Mouse (Mus musculus) inflammation-experienced regulatory T-cells, adult 6 months (primary cell): ENCODE measurements at regions not wholly inside any gene's neighbourhood (a gene's known extent, or its start where the extent isn't known, plus 50 kb on each side); places are given as distances from the start of the nearest gene placed in this dataset.

Experiments
- ATAC-seq: one replicate; pipeline ENCODE4 v1.8.0; 2017

GRCm38 (mm10) chr6:24262578-24262977 is 94.7 kb upstream of the Slc13a1 start:
- ATAC-seq = no peak

GRCm38 (mm10) chr6:24245591-24245990 is 77.7 kb upstream of the Slc13a1 start:
- no peak for ATAC-seq

- no peak for ATAC-seq
Observed at GRCm38 (mm10) chr6:24238541-24238940, 70.6 kb upstream of the Slc13a1 start.

- no peak for ATAC-seq
Observed at GRCm38 (mm10) chr6:24238054-24238453, 70.2 kb upstream of the Slc13a1 start.

GRCm38 (mm10) chr6:24233626-24234025 is 65.7 kb upstream of the Slc13a1 start:
- ATAC-seq = no peak

GRCm38 (mm10) chr6:24220589-24220988 is 52.7 kb upstream of the Slc13a1 start:
- ATAC-seq = no peak

GRCm38 (mm10) chr6:24219882-24220522 is 52.1 kb upstream of the Slc13a1 start:
- no peak for ATAC-seq
